Mouse (Mus musculus) brain, embryonic 18.5 days (tissue): ENCODE measurements around the gene Ggt1.
A peak's percentile ranks its signal among the peaks of the same experiment; 100 is the strongest.
"Not testable (repeated sequence)": the region's sequence is repeated elsewhere in the genome, so short reads cannot be mapped to it uniquely, and the experiment has no call there.

Experiments
- DNase-seq: peaks from one replicate; pipeline ENCODE4 v3.0.0-alpha.2; 2012; ENCODE audit warnings: low read depth, low spot score

Ggt1 gene

GRCm38 (mm10) chr10:75549886-75550285, 11.5 kb upstream of the Ggt1 start:
- DNase-seq, result no peak

GRCm38 (mm10) chr10:75551175-75551574, 10.2 kb upstream of the Ggt1 start:
- no peak for DNase-seq

- no peak for DNase-seq
Observed at GRCm38 (mm10) chr10:75552106-75552505, 9.3 kb upstream of the Ggt1 start.

- DNase-seq, result no peak
Observed at GRCm38 (mm10) chr10:75552701-75553450, 8.5 kb upstream of the Ggt1 start.

- no peak for DNase-seq
Observed at GRCm38 (mm10) chr10:75554090-75554489, 7.3 kb upstream of the Ggt1 start.

GRCm38 (mm10) chr10:75555557-75555956, 5.8 kb upstream of the Ggt1 start:
- no peak for DNase-seq

GRCm38 (mm10) chr10:75556026-75556425, 5.4 kb upstream of the Ggt1 start:
- peak; percentile 68 for DNase-seq

GRCm38 (mm10) chr10:75558515-75558914, 2.9 kb upstream of the Ggt1 start:
- peak; percentile 45 for DNase-seq

GRCm38 (mm10) chr10:75559041-75559675, 2.2 kb upstream of the Ggt1 start:
- no peak for DNase-seq

- DNase-seq, result no peak
Observed at GRCm38 (mm10) chr10:75559676-75560548, 1.5 kb upstream of the Ggt1 start, which contains the start of gene Lrrc75b. Lrrc75b (minus strand) TSS chr10:75560330.

GRCm38 (mm10) chr10:75560549-75560899, 880 bp upstream of the Ggt1 start:
- DNase-seq, result no peak

- DNase-seq, result no peak
Observed at GRCm38 (mm10) chr10:75562596-75562995, 1.2 kb downstream of the Ggt1 start.

- no peak for DNase-seq
Observed at GRCm38 (mm10) chr10:75564687-75565265, 3.4 kb downstream of the Ggt1 start.

GRCm38 (mm10) chr10:75565436-75565835, 4.0 kb downstream of the Ggt1 start:
- no peak for DNase-seq

GRCm38 (mm10) chr10:75565906-75566305, 4.5 kb downstream of the Ggt1 start:
- DNase-seq, result no peak

GRCm38 (mm10) chr10:75566321-75566720, 4.9 kb downstream of the Ggt1 start:
- DNase-seq, result no peak

- DNase-seq, result not testable (repeated sequence)
Observed at GRCm38 (mm10) chr10:75566765-75567164, 5.4 kb downstream of the Ggt1 start.

- no peak for DNase-seq
Observed at GRCm38 (mm10) chr10:75568029-75568428, 6.6 kb downstream of the Ggt1 start.

- no peak for DNase-seq
Observed at GRCm38 (mm10) chr10:75568441-75568840, 7.0 kb downstream of the Ggt1 start.

GRCm38 (mm10) chr10:75568851-75569250, 7.4 kb downstream of the Ggt1 start:
- no peak for DNase-seq

GRCm38 (mm10) chr10:75570981-75571657, 9.7 kb downstream of the Ggt1 start:
- DNase-seq, result no peak
